Mouse (Mus musculus): ENCODE data around the gene Galntl6. TPM values are rescaled to one million over a fixed set of nuclear protein-coding genes. Genes with fewer than 3 reads are reported as not detected.
A peak's percentile ranks its signal among the peaks of the same experiment; 100 is the strongest.

The Galntl6 gene
- polyA plus RNA-seq, 1 experiment from 2014 or later, result 0.12 TPM

DNA sequence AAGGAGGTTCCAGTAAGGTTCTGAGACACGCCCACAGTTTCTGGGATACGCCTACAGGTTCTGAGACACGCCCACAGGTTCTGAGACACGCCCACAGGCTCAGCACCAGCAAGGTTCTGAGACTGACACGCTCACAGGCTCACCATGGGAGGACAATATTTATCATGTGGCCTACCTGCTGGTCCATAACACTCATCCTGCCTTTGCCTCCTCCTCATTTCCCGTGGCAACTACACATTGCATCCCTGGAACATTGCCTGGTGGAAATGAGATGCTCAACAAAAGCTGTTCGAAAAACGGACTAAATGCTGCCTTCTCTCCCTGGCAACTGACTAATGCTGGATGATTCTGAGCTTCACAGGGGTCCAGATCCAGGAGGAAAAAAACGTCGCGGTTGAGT, 1033.0 kb downstream of the Galntl6 start:
- Histone ChIP-seq H3K4me1 (ENCODE audit: insufficient read depth) (no peaks in the 10 kb centered on the region), H3K27me3 (ENCODE audit: insufficient read depth, low read length) (no peaks in the 10 kb centered on the region), H3K27ac (ENCODE audit: low read depth) (no peak overlapping the region), H3K4me3 (ENCODE audit: low read depth, low read length) (no peak overlapping the region), H3K9ac (no peak overlapping the region), H3K4me2 (no peak overlapping the region), H3K36me3 (ENCODE audit: insufficient read depth) (no peaks in the 10 kb centered on the region), H3K9me3 (ENCODE audit: low read depth, low read length) (no peaks in the 10 kb centered on the region)
- DNase-seq, result no peak
- WGBS, result 65% methylated on average over 11 of the region's 11 CpGs
- no peak for TF ChIP-seq CTCF (IDR thresholded peaks at IDR 0.05; ENCODE audit: low read depth)
- no peak for ATAC-seq (ENCODE audit: insufficient read depth)

DNA sequence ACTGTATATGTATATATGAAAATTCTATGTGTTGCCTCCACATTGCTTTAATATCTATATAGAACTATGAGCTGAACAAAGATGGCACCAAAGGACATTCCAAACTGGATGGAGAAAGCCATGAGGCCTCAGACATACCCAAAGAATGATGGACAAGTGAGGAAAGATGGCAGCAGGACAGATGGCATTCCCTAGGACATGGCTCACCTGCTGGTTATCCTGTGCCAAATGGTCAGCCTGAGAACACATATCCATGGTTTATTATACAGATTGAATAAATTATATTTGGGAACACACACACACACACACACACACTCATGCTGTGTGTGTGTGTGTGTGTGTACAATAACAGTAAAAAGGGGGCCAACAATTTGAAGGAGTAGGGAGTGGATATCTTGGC, 1063.4 kb downstream of the Galntl6 start:
- H3K9me3 ChIP-seq (ENCODE audit: low read depth, low read length), result no peaks in the 10 kb centered on the region
- no peak overlapping the region for H3K9ac ChIP-seq
- DNase-seq, result no peak
- H3K4me1 ChIP-seq (ENCODE audit: insufficient read depth), result no peaks in the 10 kb centered on the region
- H3K4me3 ChIP-seq (ENCODE audit: low read depth, low read length), result no peak overlapping the region
- H3K27ac ChIP-seq (ENCODE audit: low read depth), result no peak overlapping the region
- no peak overlapping the region for H3K4me2 ChIP-seq
- H3K27me3 ChIP-seq (ENCODE audit: insufficient read depth, low read length), result no peaks in the 10 kb centered on the region
- TF ChIP-seq CTCF (IDR thresholded peaks at IDR 0.05; ENCODE audit: low read depth), result no peak
- no peak for ATAC-seq (ENCODE audit: insufficient read depth)
- H3K36me3 ChIP-seq (ENCODE audit: insufficient read depth), result no peaks in the 10 kb centered on the region

DNA sequence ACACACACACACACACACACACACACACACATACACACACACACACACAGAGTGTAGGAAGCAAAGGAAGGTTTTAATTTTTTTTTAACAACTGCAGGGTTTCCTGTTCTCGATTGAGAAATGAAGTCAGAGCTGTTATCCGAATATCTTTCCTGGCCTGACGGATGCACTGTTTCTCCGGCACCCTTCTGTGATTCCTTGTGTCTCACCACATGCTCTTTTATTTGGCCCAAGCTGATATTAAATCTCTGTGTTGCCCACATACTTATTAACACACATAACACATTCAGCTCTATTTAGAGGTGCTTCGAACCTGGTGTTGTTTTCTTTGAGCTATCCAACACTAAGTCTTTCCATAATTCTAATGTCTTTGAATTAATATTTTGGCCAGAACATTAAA, 1069.0 kb downstream of the Galntl6 start:
- Histone ChIP-seq H3K27me3 (ENCODE audit: insufficient read depth, low read length) (no peaks in the 10 kb centered on the region), H3K4me3 (ENCODE audit: low read depth, low read length) (no peak overlapping the region), H3K9ac (no peak overlapping the region), H3K36me3 (ENCODE audit: insufficient read depth) (no peaks in the 10 kb centered on the region), H3K4me2 (no peak overlapping the region), H3K4me1 (ENCODE audit: insufficient read depth) (no peaks in the 10 kb centered on the region; the same call in 1 of the 2 replicates), H3K9me3 (ENCODE audit: low read depth, low read length) (no peaks in the 10 kb centered on the region), H3K27ac (ENCODE audit: low read depth) (peak overlapping the region; percentile 32; the same call in 1 of the 2 replicates)
- DNase-seq, result peak; percentile 29
- WGBS, result 49% methylated on average over 5 of the region's 5 CpGs
- TF ChIP-seq CTCF (IDR thresholded peaks at IDR 0.05; ENCODE audit: low read depth), result no peak
- ATAC-seq (ENCODE audit: insufficient read depth), result no peak

GRCm38 (mm10) chr8:57842462-57843391, 1069.7 kb downstream of the Galntl6 start:
- ATAC-seq (ENCODE audit: insufficient read depth) (peak; percentile 95), DNase-seq (peak; percentile 91)
- Histone ChIP-seq H3K27me3 (ENCODE audit: insufficient read depth, low read length) (no peaks in the 10 kb centered on the region), H3K27ac (ENCODE audit: low read depth) (peak overlapping the region; percentile 32), H3K36me3 (ENCODE audit: insufficient read depth) (no peaks in the 10 kb centered on the region), H3K4me2 (no peak overlapping the region), H3K9ac (no peak overlapping the region), H3K4me1 (ENCODE audit: insufficient read depth) (no peaks in the 10 kb centered on the region; the same call in 1 of the 2 replicates), H3K4me3 (ENCODE audit: low read depth, low read length) (no peak overlapping the region), H3K9me3 (ENCODE audit: low read depth, low read length) (no peaks in the 10 kb centered on the region)
- WGBS, result 37% methylated on average over 13 of the region's 13 CpGs
- TF ChIP-seq CTCF (IDR thresholded peaks at IDR 0.05; ENCODE audit: low read depth), result no peak

DNA sequence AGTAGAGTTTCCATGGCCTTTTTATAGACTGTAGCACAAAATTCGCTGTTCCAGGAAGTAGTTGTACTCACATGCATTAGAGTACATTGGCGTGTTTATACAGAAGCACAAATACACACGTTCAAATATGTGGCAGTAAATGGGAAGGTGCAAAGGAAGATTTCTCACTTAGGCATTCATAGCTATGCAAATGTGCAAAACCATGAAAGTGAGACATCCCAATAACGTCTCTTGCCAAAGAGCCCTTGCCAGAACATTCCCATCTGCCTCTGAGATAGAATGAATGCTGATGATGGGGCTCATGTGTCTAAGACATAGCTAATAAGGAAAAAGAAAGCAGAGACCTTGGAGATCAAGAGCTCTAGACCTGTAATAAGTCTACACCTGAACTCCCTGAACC, 1071.0 kb downstream of the Galntl6 start:
- Histone ChIP-seq H3K9me3 (ENCODE audit: low read depth, low read length) (no peaks in the 10 kb centered on the region), H3K9ac (no peak overlapping the region), H3K27me3 (ENCODE audit: insufficient read depth, low read length) (no peaks in the 10 kb centered on the region), H3K36me3 (ENCODE audit: insufficient read depth) (no peaks in the 10 kb centered on the region), H3K4me3 (ENCODE audit: low read depth, low read length) (no peak overlapping the region), H3K27ac (ENCODE audit: low read depth) (no peak overlapping the region), H3K4me2 (no peak overlapping the region), H3K4me1 (ENCODE audit: insufficient read depth) (no peaks in the 10 kb centered on the region; the same call in 1 of the 2 replicates)
- ATAC-seq (ENCODE audit: insufficient read depth) (no peak), DNase-seq (peak; percentile 30)
- no peak for TF ChIP-seq CTCF (IDR thresholded peaks at IDR 0.05; ENCODE audit: low read depth)
- WGBS, result 60% methylated on average over 4 of the region's 4 CpGs

GRCm38 (mm10) chr8:57837384-57837783, 1075.1 kb downstream of the Galntl6 start:
- no peak overlapping the region for H3K4me3 ChIP-seq (ENCODE audit: low read depth, low read length)
- H3K27ac ChIP-seq (ENCODE audit: low read depth), result no peak overlapping the region
- no peak for TF ChIP-seq CTCF (IDR thresholded peaks at IDR 0.05; ENCODE audit: low read depth)
- H3K36me3 ChIP-seq (ENCODE audit: insufficient read depth), result no peaks in the 10 kb centered on the region
- no peak overlapping the region for H3K9ac ChIP-seq
- ATAC-seq (ENCODE audit: insufficient read depth) (no peak), DNase-seq (no peak)
- H3K4me2 ChIP-seq, result no peak overlapping the region
- WGBS, result 59% methylated on average over 8 of the region's 8 CpGs
- no peaks in the 10 kb centered on the region for H3K4me1 ChIP-seq (ENCODE audit: insufficient read depth)
- H3K27me3 ChIP-seq (ENCODE audit: insufficient read depth, low read length), result no peaks in the 10 kb centered on the region
- no peaks in the 10 kb centered on the region for H3K9me3 ChIP-seq (ENCODE audit: low read depth, low read length)

DNA sequence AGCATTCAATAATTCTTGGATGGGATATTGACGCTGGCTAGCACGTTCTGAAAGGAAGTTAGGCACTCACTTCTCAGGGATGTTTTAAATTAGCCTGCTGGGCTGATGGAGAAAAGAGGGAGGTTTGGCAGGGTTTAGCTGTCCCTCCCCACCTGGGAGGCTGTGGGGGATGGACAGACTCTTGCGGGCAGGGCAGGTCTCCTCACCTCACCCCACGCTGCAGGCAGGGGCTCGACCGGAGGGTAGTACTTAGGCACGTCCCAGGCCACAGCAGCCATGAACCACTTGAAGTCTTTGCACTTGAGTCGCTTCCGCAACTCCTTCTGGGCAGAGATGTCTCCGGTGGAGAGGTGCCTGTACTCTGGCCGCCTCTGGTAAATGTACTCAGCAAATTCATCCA, 1075.5 kb downstream of the Galntl6 start:
- no peaks in the 10 kb centered on the region for H3K9me3 ChIP-seq (ENCODE audit: low read depth, low read length)
- no peaks in the 10 kb centered on the region for H3K36me3 ChIP-seq (ENCODE audit: insufficient read depth)
- 48% methylated on average over 11 of the region's 11 CpGs for WGBS
- H3K27ac ChIP-seq (ENCODE audit: low read depth), result no peak overlapping the region
- no peaks in the 10 kb centered on the region for H3K27me3 ChIP-seq (ENCODE audit: insufficient read depth, low read length)
- H3K9ac ChIP-seq, result no peak overlapping the region
- H3K4me3 ChIP-seq (ENCODE audit: low read depth, low read length), result no peak overlapping the region
- ATAC-seq (ENCODE audit: insufficient read depth) (no peak), DNase-seq (no peak)
- no peaks in the 10 kb centered on the region for H3K4me1 ChIP-seq (ENCODE audit: insufficient read depth)
- no peak for TF ChIP-seq CTCF (IDR thresholded peaks at IDR 0.05; ENCODE audit: low read depth)
- H3K4me2 ChIP-seq, result no peak overlapping the region
